Mouse (Mus musculus) heart, postnatal 0 days (tissue): Measurements from ENCODE around the gene Traf7. TPM values are rescaled to one million over a fixed set of nuclear protein-coding genes. Genes with fewer than 3 reads are reported as not detected.

Experiments
- ATAC-seq: fragments of 200-750 bp; cut with Nextera tagmentation; 2 replicates; pipeline ENCODE4 v1.8.0; 2017; ENCODE audit warnings: low read depth, moderate number of reproducible peaks, moderate library complexity; ENCODE audit not compliant: insufficient read depth
- DNase-seq: peaks from one replicate; pipeline ENCODE4 v3.0.0-alpha.2; 2016; ENCODE audit warnings: low spot score
- H3K27ac ChIP-seq: fragments of 300-500 bp; sonication (generic); 2 replicates; pipeline ENCODE4 v1.5.1; 2014; ENCODE audit warnings: low read depth, mild to moderate bottlenecking
- H3K27me3 ChIP-seq: fragments of 300-500 bp; sonication (generic); 2 replicates; pipeline ENCODE4 v1.6.1; 2014; ENCODE audit warnings: low read length, mixed read lengths; ENCODE audit not compliant: control insufficient read depth, insufficient read depth
- H3K36me3 ChIP-seq: fragments of 300-500 bp; sonication (generic); replicated peaks from 2 replicates; pipeline ENCODE4 v1.6.1; 2014; ENCODE audit warnings: low read length, mixed read lengths; ENCODE audit not compliant: control insufficient read depth, insufficient read depth
- H3K4me1 ChIP-seq: fragments of 300-500 bp; sonication (generic); 2 replicates; pipeline ENCODE4 v1.6.1; 2014; ENCODE audit warnings: antibody characterized with exemption; ENCODE audit not compliant: control insufficient read depth, insufficient read depth
- H3K4me2 ChIP-seq: fragments of 300-500 bp; sonication (generic); 2 replicates; pipeline ENCODE4 v1.6.1; 2014; ENCODE audit warnings: low read depth, mild to moderate bottlenecking, low read length, moderate library complexity
- H3K4me3 ChIP-seq: fragments of 300-500 bp; sonication (generic); 2 replicates; pipeline ENCODE4 v1.5.1; 2014; ENCODE audit warnings: low read depth, low read length
- H3K9ac ChIP-seq: fragments of 300-500 bp; sonication (generic); replicated peaks from 2 replicates; pipeline ENCODE4 v1.6.1; 2014; ENCODE audit warnings: low read depth, low read length, mixed read lengths
- H3K9me3 ChIP-seq: fragments of 300-500 bp; sonication (generic); replicated peaks from 2 replicates; pipeline ENCODE4 v1.6.1; 2016; ENCODE audit warnings: low read length; ENCODE audit not compliant: control insufficient read depth
- CTCF ChIP-seq: IDR thresholded peaks from 2 replicates; pipeline ENCODE4 v1.5.1; 2016; ENCODE audit warnings: antibody characterized with exemption, control low read depth, low read depth
- EP300 ChIP-seq: IDR thresholded peaks from 2 replicates; pipeline ENCODE4 v1.6.1; 2016; ENCODE audit warnings: antibody characterized with exemption, low read depth
- WGBS: fragments of 180-500 bp; shearing (Covaris S2); extraction: QIAGEN DNeasy Blood & Tissue Kit; methylation state at CpG from one replicate; pipeline ENCODE4 v1.1.7; 2014; 5-methylcytosine and 5-hydroxymethylcytosine counted together
- polyA plus RNA-seq: library from polyadenylated mRNA; unstranded; fragments of >200 nt; fragmentation: Nextera tagmentation; extraction: Ambion mirVana; gene quantifications from 2 replicates; pipeline ENCODE4 v1.2.1, GENCODE M21; 2015
- total RNA-seq: library from RNA; depleted of rRNA; stranded (reverse); fragments of >200 nt; gene quantifications from 2 replicates; pipeline ENCODE4 v1.2.3, GENCODE M21; 2014; ENCODE audit warnings: low replicate concordance

The Traf7 gene
- total and polyA plus RNA-seq, 2 experiments from 2014 or later, result 48.9 to 281 TPM

DNA sequence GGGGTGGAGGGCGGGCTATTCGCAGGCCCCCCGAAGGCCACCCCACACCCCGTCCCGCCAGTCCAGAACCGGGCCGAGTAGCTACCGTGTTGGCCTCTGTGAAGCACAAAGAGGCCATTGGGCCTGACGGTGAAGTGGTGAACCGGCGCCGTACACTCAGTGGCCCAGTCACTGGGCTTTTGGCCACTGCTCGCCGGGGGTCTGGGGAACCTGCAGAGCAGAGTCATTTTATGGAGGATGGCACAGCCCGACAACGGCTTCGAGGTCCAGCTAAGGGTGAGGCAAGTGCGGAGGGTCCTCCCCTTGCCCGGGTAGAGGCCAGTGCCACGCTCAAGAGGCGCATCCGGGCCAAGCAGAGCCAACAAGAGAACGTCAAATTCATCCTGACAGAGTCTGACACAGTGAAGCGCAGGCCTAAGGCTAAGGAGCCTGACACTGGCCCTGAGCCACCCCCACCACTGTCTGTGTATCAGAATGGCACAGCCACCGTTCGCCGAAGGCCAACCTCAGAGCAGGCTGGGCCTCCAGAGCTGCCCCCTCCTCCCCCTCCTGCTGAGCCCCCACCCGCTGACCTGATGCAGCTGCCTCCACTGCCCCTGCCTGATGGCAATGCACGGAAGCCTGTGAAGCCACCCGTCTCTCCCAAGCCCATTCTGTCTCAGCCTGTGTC lies 22.3 kb downstream of the Traf7 start:
- Histone ChIP-seq H3K9ac (no peak overlapping the region), H3K27ac (no peak overlapping the region)
- WGBS, result 92% methylated on average over 30 of the region's 30 CpGs

GRCm38 (mm10) chr17:24504085-24504484 lies 23.7 kb downstream of the Traf7 start:
- Histone ChIP-seq H3K27ac (no peak overlapping the region), H3K4me3 (no peak overlapping the region), H3K27me3 (peaks cover 4% of the 10 kb centered on the region; the same call in 1 of the 2 replicates), H3K9me3 (no peaks in the 10 kb centered on the region), H3K36me3 (peaks cover 14% of the 10 kb centered on the region), H3K4me2 (no peak overlapping the region), H3K4me1 (no peaks in the 10 kb centered on the region), H3K9ac (no peak overlapping the region)
- DNase-seq, result no peak
- no peak for ATAC-seq
- TF ChIP-seq EP300 (no peak), CTCF (no peak)
- 88% methylated on average over 10 of the region's 10 CpGs for WGBS

More for the DNA sequence above, 22.3 kb downstream of the Traf7 start:
- ATAC-seq, result no peak
- no peak for DNase-seq
- peaks cover 27% of the 10 kb centered on the region for H3K36me3 ChIP-seq
- no peak overlapping the region for H3K4me2 ChIP-seq
- no peaks in the 10 kb centered on the region for H3K9me3 ChIP-seq
- H3K4me1 ChIP-seq, result no peaks in the 10 kb centered on the region
- no peak overlapping the region for H3K4me3 ChIP-seq
- TF ChIP-seq EP300 (no peak), CTCF (no peak)
- H3K27me3 ChIP-seq, result peaks cover 4% of the 10 kb centered on the region; the same call in 1 of the 2 replicates

- Histone ChIP-seq H3K27me3 (peaks cover 4% of the 10 kb centered on the region; the same call in 1 of the 2 replicates), H3K4me1 (no peaks in the 10 kb centered on the region), H3K27ac (no peak overlapping the region), H3K4me3 (no peak overlapping the region), H3K4me2 (no peak overlapping the region), H3K9me3 (no peaks in the 10 kb centered on the region), H3K9ac (no peak overlapping the region), H3K36me3 (no peaks in the 10 kb centered on the region)
- no peak for DNase-seq
- TF ChIP-seq EP300 (no peak), CTCF (peak; percentile 17; the same call in 1 of the 2 replicates)
- ATAC-seq, result no peak
- WGBS, result 28% methylated on average over 11 of the region's 11 CpGs
These were observed 25.5 kb downstream of the Traf7 start for GRCm38 (mm10) chr17:24502208-24502607.

DNA sequence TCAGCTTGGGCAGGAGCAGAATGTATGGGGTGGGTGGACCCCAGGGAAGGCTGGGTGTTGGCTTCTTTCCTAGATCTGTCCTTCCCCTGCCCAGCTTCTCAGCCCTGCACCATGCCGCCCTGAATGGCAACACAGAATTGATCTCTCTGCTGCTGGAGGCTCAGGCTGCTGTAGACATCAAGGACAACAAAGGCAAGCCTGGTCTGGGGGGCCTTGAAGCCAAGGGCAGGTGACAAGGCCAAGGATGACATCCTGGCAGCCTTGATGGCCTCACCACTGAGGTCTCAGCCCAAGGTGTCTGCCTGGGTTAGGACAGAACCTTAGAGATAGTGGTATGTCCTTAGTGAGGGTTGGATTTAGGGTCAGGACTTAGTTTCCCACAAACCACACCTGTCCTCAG lies 31.7 kb downstream of the Traf7 start:
- no peak for ATAC-seq
- no peak for DNase-seq
- Histone ChIP-seq H3K4me3 (no peak overlapping the region), H3K27me3 (no peaks in the 10 kb centered on the region; the same call in 1 of the 2 replicates), H3K4me1 (no peaks in the 10 kb centered on the region), H3K4me2 (no peak overlapping the region), H3K36me3 (no peaks in the 10 kb centered on the region), H3K9me3 (no peaks in the 10 kb centered on the region), H3K9ac (no peak overlapping the region), H3K27ac (no peak overlapping the region)
- WGBS, result 56% methylated on average over 1 of the region's 1 CpGs
- TF ChIP-seq CTCF (no peak), EP300 (no peak)

GRCm38 (mm10) chr17:24495443-24495842 lies 32.3 kb downstream of the Traf7 start:
- DNase-seq, result no peak
- Histone ChIP-seq H3K27me3 (peaks cover 5% of the 10 kb centered on the region), H3K27ac (no peak overlapping the region), H3K4me3 (no peak overlapping the region), H3K4me2 (no peak overlapping the region), H3K9me3 (no peaks in the 10 kb centered on the region), H3K4me1 (no peaks in the 10 kb centered on the region), H3K9ac (no peak overlapping the region), H3K36me3 (no peaks in the 10 kb centered on the region)
- TF ChIP-seq EP300 (no peak), CTCF (no peak)
- WGBS, result 61% methylated on average over 3 of the region's 3 CpGs
- no peak for ATAC-seq
